Mouse (Mus musculus) lung, embryonic 14.5 days (tissue): ENCODE measurements around the gene Ern1. TPM values are rescaled to one million over a fixed set of nuclear protein-coding genes. Genes with fewer than 3 reads are reported as not detected.

Experiments used
- ATAC-seq: fragments of 200-750 bp; cut with Nextera tagmentation; 2 replicates; pipeline ENCODE4 v1.8.0; 2017; ENCODE audit warnings: mild to moderate bottlenecking, moderate TSS enrichment, moderate library complexity; ENCODE audit not compliant: insufficient read depth
- DNase-seq: peaks from one replicate; pipeline ENCODE4 v3.0.0-alpha.2; 2015
- H3K27ac ChIP-seq: fragments of 300-500 bp; sonication (generic); 2 replicates; pipeline ENCODE4 v1.5.1; 2014; ENCODE audit warnings: low read depth, mild to moderate bottlenecking, moderate library complexity
- H3K27me3 ChIP-seq: fragments of 300-500 bp; sonication (generic); 2 replicates; pipeline ENCODE4 v1.6.1; 2014; ENCODE audit warnings: low read length, control low read depth; ENCODE audit not compliant: insufficient read depth
- H3K36me3 ChIP-seq: fragments of 300-500 bp; sonication (generic); 2 replicates; pipeline ENCODE4 v1.6.1; 2014; ENCODE audit warnings: control low read depth; ENCODE audit not compliant: insufficient read depth
- H3K4me1 ChIP-seq: fragments of 300-500 bp; sonication (generic); 2 replicates; pipeline ENCODE4 v1.6.1; 2014; ENCODE audit warnings: antibody characterized with exemption, control low read depth; ENCODE audit not compliant: insufficient read depth
- H3K4me2 ChIP-seq: fragments of 300-500 bp; sonication (generic); 2 replicates; pipeline ENCODE4 v1.6.1; 2014; ENCODE audit warnings: mild to moderate bottlenecking
- H3K4me3 ChIP-seq: fragments of 300-500 bp; sonication (generic); 2 replicates; pipeline ENCODE4 v1.5.1; 2014; ENCODE audit warnings: low read depth, low read length
- H3K9ac ChIP-seq: fragments of 300-500 bp; sonication (generic); 2 replicates; pipeline ENCODE4 v1.6.1; 2014
- H3K9me3 ChIP-seq: fragments of 300-500 bp; sonication (generic); 2 replicates; pipeline ENCODE4 v1.6.1; 2016; ENCODE audit warnings: low read depth, low read length, control low read depth
- CTCF ChIP-seq: IDR thresholded peaks from 2 replicates; pipeline ENCODE4 v1.5.1; 2016; ENCODE audit warnings: antibody characterized with exemption, low read depth
- WGBS: fragments of 180-500 bp; shearing (Covaris S2); extraction: QIAGEN DNeasy Blood & Tissue Kit; methylation state at CpG from one replicate; pipeline ENCODE4 v1.1.7; 2014; 5-methylcytosine and 5-hydroxymethylcytosine counted together
- polyA plus RNA-seq: library from polyadenylated mRNA; unstranded; fragments of >200 nt; fragmentation: Nextera tagmentation; extraction: Ambion mirVana; gene quantifications from 2 replicates; pipeline ENCODE4 v1.2.1, GENCODE M21; 2014

The Ern1 gene
- polyA plus RNA-seq, 1 experiment from 2014 or later, result 8.6 TPM

DNA sequence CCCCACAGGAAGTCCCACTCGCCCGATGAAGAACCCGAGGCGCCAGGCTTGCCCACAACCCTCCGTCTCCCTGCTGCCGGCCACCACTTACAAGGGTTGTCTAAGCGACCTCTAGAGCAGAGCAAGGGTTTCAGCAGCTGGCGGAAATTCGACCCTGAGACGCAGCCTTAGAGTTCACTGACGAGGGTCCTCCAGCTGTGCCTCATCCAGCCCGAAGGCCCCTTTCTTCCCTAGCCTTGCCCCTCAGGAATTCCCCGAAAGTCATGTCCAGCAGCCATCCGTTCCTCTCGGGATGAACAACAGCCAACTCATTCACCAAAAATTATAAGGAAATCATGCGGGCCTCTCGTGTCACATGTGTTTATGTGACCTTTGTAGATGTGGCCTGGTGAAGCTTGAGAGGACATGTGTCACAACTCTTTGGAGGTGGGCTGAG is 492 bp upstream of the Ern1 start:
- Histone ChIP-seq H3K36me3 (no peaks in the 10 kb centered on the region), H3K9ac (peak overlapping the region; percentile 38), H3K27ac (peak overlapping the region; percentile 86), H3K4me3 (peak overlapping the region; percentile 91), H3K9me3 (no peaks in the 10 kb centered on the region), H3K4me2 (peak overlapping the region; percentile 94), H3K27me3 (no peaks in the 10 kb centered on the region), H3K4me1 (peaks cover 5% of the 10 kb centered on the region; the same call in 1 of the 2 replicates)
- TF ChIP-seq CTCF, result no peak
- DNase-seq (peak; percentile 69), ATAC-seq (peak; percentile 67)
- 7% methylated on average over 17 of the region's 17 CpGs for WGBS

DNA sequence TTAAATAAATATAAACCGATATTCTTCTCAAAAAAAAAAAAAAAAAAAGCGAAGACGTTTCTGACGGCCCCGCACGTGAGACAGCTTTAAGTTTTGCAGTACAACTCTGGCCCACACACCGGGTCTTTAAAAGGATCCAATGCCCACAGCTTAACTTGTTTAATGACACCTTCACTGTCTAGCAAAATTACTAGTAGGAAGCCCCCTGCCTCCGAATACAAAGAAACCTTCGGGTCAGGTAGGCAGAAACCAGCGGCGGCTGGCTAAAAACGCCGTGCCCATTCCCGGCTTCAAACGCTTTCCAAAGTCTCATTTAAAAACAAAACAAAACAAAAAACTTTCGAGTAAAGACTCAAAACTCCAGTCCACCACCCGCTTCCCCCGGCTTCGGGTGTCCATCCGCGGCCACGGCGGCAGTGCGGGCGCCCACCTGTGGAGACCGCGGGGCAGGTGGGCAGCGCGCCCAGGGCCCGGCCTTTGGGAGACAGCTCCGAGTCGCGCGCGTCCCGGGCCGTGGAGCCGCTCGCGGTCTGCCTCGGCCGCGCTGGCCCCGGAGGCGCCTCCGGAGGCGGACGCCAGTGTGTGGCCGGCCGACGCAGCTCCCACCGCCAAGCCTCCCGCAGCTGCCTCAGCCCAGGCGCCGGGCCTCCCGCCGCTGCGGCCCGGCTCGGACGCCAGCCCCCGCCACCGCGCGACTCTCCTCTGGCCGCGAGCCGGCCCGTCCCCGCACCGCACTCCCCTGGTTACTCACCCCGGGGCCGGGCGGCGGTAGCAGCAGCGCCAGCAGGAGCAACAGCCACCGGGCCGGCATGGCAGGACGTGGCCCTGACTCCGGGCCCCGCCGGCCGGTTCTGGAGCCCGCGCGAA is 553 bp downstream of the Ern1 start:
- peak; percentile 86 for ATAC-seq
- Histone ChIP-seq H3K4me2 (peak overlapping the region; percentile 94), H3K36me3 (no peaks in the 10 kb centered on the region), H3K9me3 (no peaks in the 10 kb centered on the region), H3K4me3 (peak overlapping the region; percentile 91), H3K4me1 (peaks cover 5% of the 10 kb centered on the region; the same call in 1 of the 2 replicates), H3K9ac (peak overlapping the region; percentile 83), H3K27me3 (no peaks in the 10 kb centered on the region), H3K27ac (peak overlapping the region; percentile 86)
- no peak for TF ChIP-seq CTCF
- peak; percentile 35 for DNase-seq
- under 1% methylated on average over 83 of the region's 86 CpGs for WGBS

DNA sequence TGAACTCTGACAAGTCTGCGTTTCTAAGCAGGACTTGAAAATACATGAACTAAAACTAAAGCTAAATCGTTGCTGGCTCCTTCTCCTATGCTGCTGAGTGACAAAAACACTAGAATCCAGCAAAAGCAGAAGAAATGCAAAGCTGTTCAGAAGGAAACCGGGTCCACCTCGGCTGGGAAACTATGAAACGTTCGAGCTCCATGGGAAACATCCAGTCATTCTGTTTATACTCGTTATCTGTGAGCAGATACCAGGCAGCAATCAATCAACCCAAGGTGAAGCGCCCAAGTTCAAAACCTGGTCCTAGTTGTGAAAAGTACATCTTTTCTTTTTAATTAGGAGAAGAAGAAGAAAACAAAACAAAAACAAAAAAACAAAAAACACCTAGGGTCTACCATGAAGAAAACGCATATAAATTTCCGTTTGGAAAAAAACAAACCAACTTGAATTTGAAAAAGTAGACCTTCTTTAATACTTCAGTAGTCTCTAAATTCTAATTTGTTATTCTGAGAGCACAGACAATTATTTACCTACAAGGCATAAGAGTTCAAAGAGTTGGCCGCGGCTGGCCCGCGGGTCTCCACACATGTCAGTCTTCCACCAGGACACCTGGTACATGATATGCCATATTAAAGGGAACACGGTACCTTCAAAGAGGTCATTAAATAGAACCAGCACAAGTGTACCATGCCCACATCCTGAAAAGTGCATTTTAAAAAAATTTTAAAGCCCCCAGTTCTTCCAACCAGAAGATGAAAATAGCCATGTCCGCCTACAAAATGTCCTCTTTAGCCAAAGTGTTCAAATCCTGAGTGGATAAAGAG is 1.4 kb downstream of the Ern1 start:
- 16% methylated on average over 16 of the region's 16 CpGs for WGBS
- TF ChIP-seq CTCF, result no peak
- Histone ChIP-seq H3K4me1 (peaks cover 5% of the 10 kb centered on the region; the same call in 1 of the 2 replicates), H3K4me2 (peak overlapping the region; percentile 94), H3K4me3 (peak overlapping the region; percentile 91), H3K9ac (peak overlapping the region; percentile 83), H3K27ac (no peak overlapping the region), H3K27me3 (no peaks in the 10 kb centered on the region), H3K36me3 (no peaks in the 10 kb centered on the region), H3K9me3 (no peaks in the 10 kb centered on the region)
- ATAC-seq (no peak), DNase-seq (no peak)

DNA sequence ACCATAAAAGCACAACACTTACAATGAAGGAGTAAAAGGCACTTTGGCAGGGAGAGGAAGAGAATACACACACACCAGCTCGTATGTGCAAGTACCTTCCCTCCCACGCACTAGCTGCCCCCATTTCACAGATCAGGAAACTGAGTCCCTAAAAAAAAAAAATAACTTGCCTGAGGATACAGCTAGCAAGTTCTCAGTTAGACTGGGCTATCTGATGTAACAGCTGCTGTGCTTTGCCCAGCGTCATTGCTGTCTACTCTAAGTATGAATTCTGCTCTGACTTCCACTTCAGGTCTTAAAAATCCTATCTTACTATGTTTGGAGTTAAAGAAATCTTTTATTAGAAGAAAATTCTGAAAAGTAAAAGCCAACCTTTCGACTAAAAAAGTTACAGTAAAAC is 2.0 kb downstream of the Ern1 start:
- no peaks in the 10 kb centered on the region for H3K27me3 ChIP-seq
- no peak overlapping the region for H3K4me3 ChIP-seq
- no peaks in the 10 kb centered on the region for H3K36me3 ChIP-seq
- no peaks in the 10 kb centered on the region for H3K9me3 ChIP-seq
- H3K27ac ChIP-seq, result no peak overlapping the region
- H3K9ac ChIP-seq, result no peak overlapping the region
- ATAC-seq (no peak), DNase-seq (no peak)
- peaks cover 5% of the 10 kb centered on the region; the same call in 1 of the 2 replicates for H3K4me1 ChIP-seq
- peak overlapping the region; percentile 94 for H3K4me2 ChIP-seq
- WGBS, result 66% methylated on average over 4 of the region's 4 CpGs
- no peak for TF ChIP-seq CTCF

DNA sequence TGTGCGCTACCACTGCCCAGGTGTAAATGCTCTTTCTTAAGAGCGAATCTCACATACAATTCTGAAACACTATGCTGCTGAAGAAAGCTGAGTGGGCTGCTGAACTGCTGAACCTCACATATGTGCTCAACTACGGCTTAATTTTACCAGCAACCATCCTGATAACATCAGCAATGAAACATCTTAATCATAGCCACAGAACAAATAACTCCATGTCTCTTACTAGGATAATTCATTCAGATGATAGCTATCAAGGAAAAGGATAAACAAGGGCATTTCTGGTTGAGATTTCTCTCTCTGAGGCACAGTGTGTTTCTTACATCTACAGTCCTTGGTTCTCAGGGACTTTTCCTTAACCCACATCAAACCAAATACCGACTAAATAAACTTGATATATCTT is 2.8 kb downstream of the Ern1 start:
- no peak overlapping the region for H3K4me3 ChIP-seq
- ATAC-seq (no peak), DNase-seq (no peak)
- H3K9me3 ChIP-seq, result no peaks in the 10 kb centered on the region
- whole genome bisulfite sequencing, result 81% methylated on average over 4 of the region's 4 CpGs
- H3K9ac ChIP-seq, result no peak overlapping the region
- H3K27ac ChIP-seq, result no peak overlapping the region
- H3K27me3 ChIP-seq, result no peaks in the 10 kb centered on the region
- peaks cover 5% of the 10 kb centered on the region; the same call in 1 of the 2 replicates for H3K4me1 ChIP-seq
- H3K4me2 ChIP-seq, result no peak overlapping the region
- TF ChIP-seq CTCF, result no peak
- H3K36me3 ChIP-seq, result no peaks in the 10 kb centered on the region

DNA sequence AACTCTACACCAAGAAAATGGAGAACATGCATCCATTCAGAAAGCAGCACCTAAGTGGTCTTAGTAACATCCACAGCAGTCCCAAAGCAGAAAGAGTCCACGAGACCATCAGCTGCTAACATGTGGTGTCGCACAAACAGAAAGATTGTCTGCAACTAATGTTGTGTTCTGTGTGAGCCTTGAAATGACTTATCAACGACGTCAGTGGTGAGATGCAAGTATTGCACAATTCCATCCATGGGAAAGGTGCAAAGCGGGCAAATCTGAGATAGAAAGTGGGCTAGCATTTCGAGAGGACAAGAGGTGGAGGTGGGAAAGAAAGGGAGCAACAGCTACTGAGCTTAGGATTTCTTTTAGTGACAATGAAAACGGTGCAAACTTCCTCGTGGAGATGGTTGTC is 4.8 kb downstream of the Ern1 start:
- no peaks in the 10 kb centered on the region for H3K27me3 ChIP-seq
- no peak overlapping the region for H3K27ac ChIP-seq
- no peaks in the 10 kb centered on the region for H3K36me3 ChIP-seq
- H3K4me3 ChIP-seq, result no peak overlapping the region
- WGBS, result 83% methylated on average over 8 of the region's 8 CpGs
- no peaks in the 10 kb centered on the region for H3K9me3 ChIP-seq
- no peak overlapping the region for H3K4me2 ChIP-seq
- peaks cover 5% of the 10 kb centered on the region; the same call in 1 of the 2 replicates for H3K4me1 ChIP-seq
- DNase-seq (no peak), ATAC-seq (no peak)
- TF ChIP-seq CTCF, result no peak
- H3K9ac ChIP-seq, result no peak overlapping the region

DNA sequence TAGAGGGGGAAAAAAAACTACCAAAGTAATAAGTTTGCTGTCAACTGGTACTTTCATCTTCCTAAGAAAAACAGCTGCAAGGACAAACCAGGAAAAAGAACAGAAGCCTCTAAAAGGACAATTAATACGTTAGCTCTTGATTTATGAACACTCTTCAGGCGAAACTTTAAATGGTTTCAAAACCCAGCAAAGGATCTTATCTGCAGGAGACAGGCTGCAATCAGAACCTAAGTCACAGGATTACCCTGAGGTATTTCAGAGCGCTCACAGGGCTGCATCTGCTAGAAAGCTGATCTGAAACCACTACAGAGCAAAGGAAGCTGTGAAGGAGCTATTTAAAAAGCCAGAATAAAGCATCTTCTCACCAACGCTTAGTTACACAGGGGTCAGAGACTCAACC is 6.0 kb downstream of the Ern1 start:
- H3K4me1 ChIP-seq, result peaks cover 3% of the 10 kb centered on the region; the same call in 1 of the 2 replicates
- H3K9me3 ChIP-seq, result no peaks in the 10 kb centered on the region
- H3K27ac ChIP-seq, result no peak overlapping the region
- WGBS, result 54% methylated on average over 4 of the region's 4 CpGs
- no peak overlapping the region for H3K4me2 ChIP-seq
- no peak for ATAC-seq
- no peak overlapping the region for H3K4me3 ChIP-seq
- TF ChIP-seq CTCF, result no peak
- no peaks in the 10 kb centered on the region for H3K27me3 ChIP-seq
- no peaks in the 10 kb centered on the region for H3K36me3 ChIP-seq
- no peak overlapping the region for H3K9ac ChIP-seq
- DNase-seq, result no peak
